Mouse (Mus musculus) G1E (cell line): ENCODE measurements around the gene Slc38a1. TPM values are rescaled to one million over a fixed set of nuclear protein-coding genes. Genes with fewer than 3 reads are reported as not detected.

ENCODE experiments used
- ATAC-seq: 2 replicates; pipeline ENCODE4 v1.8.0; 2016; ENCODE audit warnings: mild to moderate bottlenecking; ENCODE audit not compliant: insufficient number of reproducible peaks, poor library complexity, low FRiP score, severe bottlenecking; ENCODE audit errors: extremely low read depth
- DNase-seq: peaks from one replicate; pipeline ENCODE4 v3.0.0; 2012; ENCODE audit warnings: low spot score
- H3K27me3 ChIP-seq: 2 replicates; pipeline ENCODE4 v1.6.1; 2012; ENCODE audit warnings: mild to moderate bottlenecking, low read length, inconsistent platforms; ENCODE audit not compliant: insufficient read depth
- H3K36me3 ChIP-seq: replicated peaks from 2 replicates; pipeline ENCODE3; 2012; ENCODE audit warnings: mild to moderate bottlenecking, inconsistent platforms
- H3K4me1 ChIP-seq: 2 replicates; pipeline ENCODE4 v1.6.1; 2012; ENCODE audit warnings: low read depth, low read length, inconsistent platforms, mixed read lengths; ENCODE audit not compliant: insufficient read depth
- H3K4me3 ChIP-seq: 2 replicates; pipeline ENCODE4 v1.5.1; 2012; ENCODE audit warnings: low read depth, mild to moderate bottlenecking, inconsistent platforms, low read length, moderate library complexity, mixed read lengths
- H3K9me3 ChIP-seq: replicated peaks from 2 replicates; pipeline ENCODE4 v1.6.1; 2012; ENCODE audit warnings: inconsistent platforms
- CTCF ChIP-seq: IDR thresholded peaks from 2 replicates; pipeline ENCODE4 v1.5.1; 2012; ENCODE audit warnings: low read depth, low read length, inconsistent platforms, mixed read lengths
- GATA1 ChIP-seq: IDR thresholded peaks from 2 replicates; pipeline ENCODE4 v1.6.1; 2012; ENCODE audit warnings: borderline replicate concordance, low read length, inconsistent platforms, mixed read lengths
- GATA2 ChIP-seq: IDR thresholded peaks from 2 replicates; pipeline ENCODE4 v1.6.1; 2012; ENCODE audit warnings: low read depth, low read length, inconsistent platforms, borderline replicate concordance
- POLR2AphosphoS5 ChIP-seq: IDR thresholded peaks from 2 replicates; pipeline ENCODE4 v1.6.1; 2012; ENCODE audit warnings: low read depth, low read length, inconsistent platforms; ENCODE audit not compliant: insufficient replicate concordance
- TAL1 ChIP-seq: conservative IDR thresholded peaks from 2 replicates; pipeline ENCODE4 v1.6.1; 2012; ENCODE audit warnings: low read depth, low read length, inconsistent platforms, mixed read lengths
- polyA plus RNA-seq: library from polyadenylated mRNA; stranded (reverse); fragments of >175 nt; gene quantifications from 2 replicates; pipeline ENCODE4 v1.2.3, GENCODE M21; 2012
- total RNA-seq, 2 experiments: library from RNA; stranded (forward) in 1 of 2; stranded (reverse) in 1 of 2; fragments of 200-1000 nt in 1 of 2; fragments of >200 nt in 1 of 2; fragmentation: Nextera tagmentation in 1 of 2; gene quantifications; 2 replicates each; pipeline ENCODE4 v1.2.3; 2014 to 2017

The Slc38a1 gene
- total and polyA plus RNA-seq, 3 experiments: 0.55 TPM; not detected in 2

DNA sequence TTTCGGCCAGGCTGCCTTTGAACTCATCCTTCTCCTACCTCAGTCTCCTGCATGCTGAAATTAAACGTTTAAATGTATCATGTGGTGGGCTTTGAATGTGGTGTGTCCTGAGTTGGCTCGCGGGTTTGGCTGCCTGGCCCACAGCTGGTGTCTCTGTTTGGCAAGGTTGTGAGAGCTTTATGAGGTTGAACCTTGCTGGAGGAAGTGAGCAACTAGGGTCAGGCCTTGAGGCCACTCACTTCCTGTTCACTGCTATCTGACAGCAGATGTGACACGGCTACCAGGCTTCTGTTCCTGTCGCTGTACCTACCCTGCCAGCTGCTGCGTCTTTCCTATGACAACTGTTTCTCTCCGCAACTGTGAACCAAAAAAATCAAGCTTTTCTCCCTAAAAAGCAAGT, 12.0 kb upstream of the Slc38a1 start:
- TF ChIP-seq GATA1 (no peak), CTCF (no peak), TAL1 (no peak), POLR2AphosphoS5 (no peak), GATA2 (no peak)
- H3K4me3 ChIP-seq: no peak overlapping the region

DNA sequence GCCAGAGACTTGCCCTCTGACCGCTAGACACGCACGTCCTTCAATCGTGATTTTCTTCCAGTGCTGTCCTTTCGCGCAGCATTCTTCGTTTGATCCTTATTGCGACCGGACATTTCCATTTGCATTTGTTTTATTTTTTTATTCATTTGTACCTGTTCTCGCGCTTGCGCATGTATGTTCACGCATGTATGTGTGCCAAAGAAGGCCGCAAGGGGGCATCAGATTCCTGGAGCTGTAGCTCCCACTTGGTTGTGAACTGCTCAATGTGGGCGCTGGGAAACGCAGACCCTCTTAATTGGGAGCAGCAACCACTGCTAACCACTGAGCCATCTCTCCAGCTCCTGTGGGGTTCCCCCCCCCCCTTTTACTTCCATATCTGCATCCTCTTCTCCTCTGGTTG, 10.3 kb upstream of the Slc38a1 start:
- no peaks in the 10 kb centered on the region for H3K4me1 ChIP-seq
- no peak for TF ChIP-seq GATA1
- TF ChIP-seq CTCF: no peak
- no peak for TF ChIP-seq TAL1
- no peak for TF ChIP-seq GATA2
- TF ChIP-seq POLR2AphosphoS5: no peak
- DNase-seq: no peak
- H3K36me3 ChIP-seq: no peaks in the 10 kb centered on the region
- no peak for ATAC-seq
- H3K9me3 ChIP-seq: peaks cover 10% of the 10 kb centered on the region
- no peaks in the 10 kb centered on the region for H3K27me3 ChIP-seq
- H3K4me3 ChIP-seq: no peak overlapping the region

More for the DNA sequence above, 12.0 kb upstream of the Slc38a1 start:
- peaks cover 11% of the 10 kb centered on the region for H3K9me3 ChIP-seq
- no peaks in the 10 kb centered on the region for H3K27me3 ChIP-seq
- H3K4me1 ChIP-seq: no peaks in the 10 kb centered on the region
- DNase-seq (no peak), ATAC-seq (no peak)
- no peaks in the 10 kb centered on the region for H3K36me3 ChIP-seq

DNA sequence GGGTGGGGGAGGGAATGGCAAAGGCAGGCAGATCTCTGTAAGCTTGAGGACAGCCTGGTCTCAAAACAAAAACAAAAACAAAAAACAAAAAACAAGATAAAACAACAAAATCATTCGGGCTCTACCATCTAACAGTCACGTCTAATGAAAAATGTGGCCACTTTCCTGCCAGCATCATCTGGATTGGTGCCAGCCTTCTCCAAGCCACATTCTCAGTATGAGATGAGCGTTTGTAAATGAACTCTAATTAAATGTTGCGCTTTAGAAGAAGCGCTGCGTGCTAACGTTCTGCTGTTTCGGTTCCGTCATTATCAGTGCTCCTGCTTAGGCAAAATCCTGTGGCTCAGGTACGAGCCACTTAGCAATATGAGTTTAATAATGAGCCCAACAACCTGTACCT, 9.8 kb upstream of the Slc38a1 start:
- no peak for ATAC-seq
- Histone ChIP-seq H3K9me3 (peaks cover 14% of the 10 kb centered on the region), H3K27me3 (no peaks in the 10 kb centered on the region), H3K36me3 (no peaks in the 10 kb centered on the region), H3K4me1 (no peaks in the 10 kb centered on the region), H3K4me3 (no peak overlapping the region)
- TF ChIP-seq GATA1 (no peak), CTCF (no peak), TAL1 (no peak), POLR2AphosphoS5 (no peak), GATA2 (no peak)
- no peak for DNase-seq

DNA sequence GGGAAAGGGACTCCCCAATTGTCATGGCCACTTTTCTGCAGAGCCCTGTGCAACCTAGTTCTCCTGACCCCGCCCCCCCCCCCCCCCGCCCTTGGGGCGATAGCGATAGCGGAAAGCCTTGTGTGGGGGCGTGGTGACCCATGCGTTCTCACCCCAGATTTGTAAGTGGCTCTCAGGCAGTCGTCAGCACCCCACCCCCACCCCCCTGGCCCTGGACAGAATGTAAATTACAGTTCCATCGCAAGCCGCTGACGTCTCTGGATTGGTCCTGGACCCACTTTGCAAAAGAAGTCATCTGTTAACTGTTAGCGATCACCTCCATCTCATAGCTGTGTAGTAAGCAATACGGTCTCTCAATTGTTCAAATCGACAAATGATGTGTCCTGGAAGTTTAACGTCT, 4.7 kb upstream of the Slc38a1 start:
- Histone ChIP-seq H3K4me1 (no peaks in the 10 kb centered on the region), H3K27me3 (no peaks in the 10 kb centered on the region), H3K9me3 (peaks cover 21% of the 10 kb centered on the region), H3K4me3 (no peak overlapping the region), H3K36me3 (no peaks in the 10 kb centered on the region)
- ATAC-seq (no peak), DNase-seq (no peak)
- TF ChIP-seq POLR2AphosphoS5 (no peak), GATA1 (no peak), GATA2 (no peak), TAL1 (no peak), CTCF (no peak)

DNA sequence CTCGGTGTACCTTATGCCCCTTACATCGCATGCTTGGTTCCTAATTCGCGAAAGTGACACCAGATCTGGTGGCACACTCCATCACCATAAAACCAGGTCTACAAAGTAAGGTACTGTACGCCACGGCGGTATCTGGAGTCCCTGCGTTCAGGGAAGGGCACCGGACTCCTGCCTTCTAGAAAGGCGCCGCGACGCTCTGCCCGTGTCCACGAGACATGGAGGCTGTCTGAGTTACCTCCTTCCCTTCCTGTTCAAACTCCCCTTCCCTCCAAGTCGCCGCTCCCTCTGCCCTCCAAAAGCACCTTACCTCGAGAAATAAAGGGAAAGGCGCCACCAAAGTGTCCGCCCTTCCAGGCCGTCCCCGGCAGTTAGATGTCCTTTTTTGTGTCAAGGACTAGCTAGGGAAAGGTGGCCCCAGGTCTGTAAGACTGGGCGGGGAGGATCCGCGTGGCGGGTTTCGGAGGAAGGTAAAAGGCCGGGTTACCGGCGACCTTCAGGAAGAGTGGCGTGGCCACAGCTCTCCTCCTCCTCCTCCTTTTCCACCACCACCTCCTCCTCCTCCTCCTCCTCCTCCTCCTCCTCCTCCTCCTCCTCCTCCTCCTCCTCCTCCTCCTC, 785 bp downstream of the Slc38a1 start:
- no peak for ATAC-seq
- Histone ChIP-seq H3K4me3 (no peak overlapping the region), H3K9me3 (peaks cover 49% of the 10 kb centered on the region), H3K4me1 (no peaks in the 10 kb centered on the region), H3K27me3 (no peaks in the 10 kb centered on the region), H3K36me3 (no peaks in the 10 kb centered on the region)
- TF ChIP-seq GATA2 (no peak), CTCF (no peak), TAL1 (no peak), GATA1 (no peak), POLR2AphosphoS5 (no peak)
- DNase-seq: no peak

DNA sequence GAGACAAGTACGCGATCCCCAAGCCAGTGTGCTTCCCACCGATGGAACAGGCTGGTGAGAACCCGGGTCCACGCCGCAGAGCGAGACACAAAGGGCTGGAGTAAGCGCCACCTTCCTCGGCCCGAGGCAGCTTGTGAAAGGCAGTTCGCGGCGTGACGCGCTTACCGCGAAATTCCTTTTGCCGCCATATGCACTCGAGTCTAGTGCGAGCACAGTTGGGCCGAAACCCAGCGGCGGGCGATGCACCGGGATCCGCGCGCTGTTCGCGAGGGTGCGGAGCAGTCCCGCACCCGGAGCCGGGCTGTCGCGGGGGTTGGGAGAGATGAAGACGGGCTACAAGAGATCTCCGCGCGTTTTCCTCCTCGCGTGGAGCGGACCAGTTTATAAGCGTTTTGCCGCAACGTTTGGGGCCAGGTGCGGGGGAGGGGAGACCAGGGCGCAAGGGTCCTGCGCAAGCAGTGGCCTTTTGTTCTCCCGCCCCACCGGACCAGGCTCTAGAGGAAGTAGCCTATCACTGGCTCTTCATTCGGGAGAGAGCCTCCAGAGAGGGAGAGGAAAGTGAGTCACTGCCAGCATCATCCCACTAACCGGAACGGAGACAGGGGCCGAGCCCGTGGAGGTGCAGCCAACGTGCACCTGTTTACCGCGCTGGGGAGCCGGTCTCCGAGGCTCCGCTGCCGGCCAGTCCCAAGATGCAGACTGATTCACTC, 1.4 kb downstream of the Slc38a1 start:
- no peak for ATAC-seq
- peaks cover 52% of the 10 kb centered on the region for H3K9me3 ChIP-seq
- no peak for DNase-seq
- H3K27me3 ChIP-seq: no peaks in the 10 kb centered on the region
- no peaks in the 10 kb centered on the region for H3K4me1 ChIP-seq
- no peak for TF ChIP-seq GATA2
- no peak for TF ChIP-seq TAL1
- TF ChIP-seq GATA1: no peak
- TF ChIP-seq CTCF: no peak
- no peak for TF ChIP-seq POLR2AphosphoS5
- H3K36me3 ChIP-seq: no peaks in the 10 kb centered on the region
- no peak overlapping the region; the same call in 1 of the 2 replicates for H3K4me3 ChIP-seq
